Mouse (Mus musculus) cerebellum, postnatal 4 days (tissue): ENCODE results near the gene Lrrc61.
A peak's percentile ranks its signal among the peaks of the same experiment; 100 is the strongest.

Source experiments
- DNase-seq, 2 experiments: peaks; one replicate each; pipeline ENCODE4 v3.0.0; 2022; ENCODE audit warnings: low spot score in 2 of 2, mixed read lengths in 1 of 2

The Lrrc61 gene

GRCm38 (mm10) chr6:48591871-48592270 lies 37.3 kb downstream of the Lrrc61 start:
- DNase-seq: no peak

- peak; percentile 93 to 97 for DNase-seq
These were observed 38.8 kb downstream of the Lrrc61 start, which contains the start of the genes Repin1 and Gm44965 for GRCm38 (mm10) chr6:48593158-48594042. Gene Repin1 (plus strand): TSS chr6:48593883. Gene Gm44965 (plus strand): TSS chr6:48593941.

GRCm38 (mm10) chr6:48594043-48594738 lies 39.6 kb downstream of the Lrrc61 start:
- DNase-seq: peak; percentile 32 to 56

- DNase-seq: no peak
These were observed 40.7 kb downstream of the Lrrc61 start for GRCm38 (mm10) chr6:48595278-48595677.

- DNase-seq: no peak
These were observed 42.1 kb downstream of the Lrrc61 start for GRCm38 (mm10) chr6:48596545-48597232.

- no peak for DNase-seq
These were observed 42.6 kb downstream of the Lrrc61 start for GRCm38 (mm10) chr6:48597233-48597625.

- DNase-seq: no peak
These were observed 46.0 kb downstream of the Lrrc61 start for GRCm38 (mm10) chr6:48600594-48600993.

- DNase-seq: peak; percentile 92 to 97
These were observed 46.9 kb downstream of the Lrrc61 start, which contains the start of gene Zfp775 for GRCm38 (mm10) chr6:48601271-48602079. Gene Zfp775 (plus strand): TSS chr6:48602063.

GRCm38 (mm10) chr6:48602080-48602741 lies 47.6 kb downstream of the Lrrc61 start:
- no peak for DNase-seq

- no peak for DNase-seq
These were observed 53.5 kb downstream of the Lrrc61 start for GRCm38 (mm10) chr6:48608124-48608523.

GRCm38 (mm10) chr6:48609512-48609911 lies 54.9 kb downstream of the Lrrc61 start:
- no peak for DNase-seq

GRCm38 (mm10) chr6:48610657-48611056 lies 56.1 kb downstream of the Lrrc61 start:
- DNase-seq: no peak

GRCm38 (mm10) chr6:48613464-48613863 lies 58.9 kb downstream of the Lrrc61 start:
- DNase-seq: no peak

- no peak for DNase-seq
These were observed 60.2 kb downstream of the Lrrc61 start for GRCm38 (mm10) chr6:48614756-48615155.

- no peak for DNase-seq
These were observed 65.4 kb downstream of the Lrrc61 start for GRCm38 (mm10) chr6:48620031-48620430.
